Mouse (Mus musculus) bone marrow macrophage, adult 2 months (primary cell): ENCODE results near the gene Prkce. TPM values are rescaled to one million over a fixed set of nuclear protein-coding genes. Genes with fewer than 3 reads are reported as not detected.

Experiments
- H3K27ac ChIP-seq: 2 replicates; pipeline ENCODE4 v1.5.1; 2012; ENCODE audit warnings: low read depth, low read length; ENCODE audit not compliant: insufficient read depth
- H3K4me1 ChIP-seq: 2 replicates; pipeline ENCODE4 v1.6.1; 2012; ENCODE audit warnings: low read length; ENCODE audit not compliant: control insufficient read depth, insufficient read depth
- H3K4me3 ChIP-seq: 2 replicates; pipeline ENCODE4 v1.5.1; 2012; ENCODE audit warnings: mild to moderate bottlenecking, low read length, moderate library complexity; ENCODE audit not compliant: insufficient read depth
- CTCF ChIP-seq: IDR thresholded peaks from 2 replicates; pipeline ENCODE4 v1.5.1; 2012; ENCODE audit warnings: low read depth, mild to moderate bottlenecking, low read length, moderate library complexity
- POLR2A ChIP-seq: IDR thresholded peaks from 2 replicates; pipeline ENCODE4 v1.6.1; 2012; ENCODE audit warnings: mild to moderate bottlenecking, low read depth, low read length, borderline replicate concordance
- polyA plus RNA-seq: library from polyadenylated mRNA; stranded (reverse); fragments of >200 nt; gene quantifications from 2 replicates; pipeline ENCODE4 v1.2.4, GENCODE M21; 2012; ENCODE audit not compliant: missing spikeins, insufficient read depth, insufficient read length

The Prkce gene
- polyA plus RNA-seq, 1 experiment, result 1.8 TPM

- TF ChIP-seq POLR2A (no peak), CTCF (no peak)
- Histone ChIP-seq H3K4me1 (peaks cover 6% of the 10 kb centered on the region; the same call in 1 of the 2 replicates), H3K4me3 (no peak overlapping the region), H3K27ac (no peak overlapping the region)
These were observed 17.9 kb upstream of the Prkce start for GRCm38 (mm10) chr17:86149726-86150125.

- TF ChIP-seq CTCF, result no peak
- no peak for TF ChIP-seq POLR2A
These were observed 16.7 kb upstream of the Prkce start for GRCm38 (mm10) chr17:86150867-86151348.

GRCm38 (mm10) chr17:86156999-86157398, 10.6 kb upstream of the Prkce start:
- TF ChIP-seq POLR2A (no peak), CTCF (no peak)
- Histone ChIP-seq H3K27ac (no peak overlapping the region), H3K4me1 (no peaks in the 10 kb centered on the region), H3K4me3 (no peak overlapping the region)

More at GRCm38 (mm10) chr17:86150867-86151348, 16.7 kb upstream of the Prkce start:
- Histone ChIP-seq H3K4me3 (no peak overlapping the region), H3K4me1 (0 out of 2 replicates have a peak, but pooled peaks cover under 1% of the 10 kb centered on the region), H3K27ac (no peak overlapping the region)

GRCm38 (mm10) chr17:86162672-86163071, 4.9 kb upstream of the Prkce start:
- no peak for TF ChIP-seq POLR2A
- no peak for TF ChIP-seq CTCF
- H3K4me3 ChIP-seq, result no peak overlapping the region
- no peak overlapping the region for H3K27ac ChIP-seq
- peaks cover 6% of the 10 kb centered on the region; the same call in 1 of the 2 replicates for H3K4me1 ChIP-seq

GRCm38 (mm10) chr17:86164416-86164815, 3.2 kb upstream of the Prkce start:
- TF ChIP-seq CTCF, result no peak
- TF ChIP-seq POLR2A, result no peak
- Histone ChIP-seq H3K4me3 (no peak overlapping the region), H3K4me1 (peaks cover 6% of the 10 kb centered on the region; the same call in 1 of the 2 replicates), H3K27ac (no peak overlapping the region)

GRCm38 (mm10) chr17:86166051-86166566, 1.5 kb upstream of the Prkce start:
- Histone ChIP-seq H3K4me3 (peak overlapping the region; percentile 83), H3K4me1 (peaks cover 11% of the 10 kb centered on the region; the same call in 1 of the 2 replicates), H3K27ac (no peak overlapping the region)
- TF ChIP-seq POLR2A (no peak), CTCF (no peak)

GRCm38 (mm10) chr17:86166567-86167319, 842 bp upstream of the Prkce start:
- peak overlapping the region; percentile 46 for H3K27ac ChIP-seq
- H3K4me1 ChIP-seq, result peaks cover 11% of the 10 kb centered on the region; the same call in 1 of the 2 replicates
- TF ChIP-seq POLR2A, result no peak
- no peak for TF ChIP-seq CTCF
- H3K4me3 ChIP-seq, result peak overlapping the region; percentile 83

- Histone ChIP-seq H3K27ac (no peak overlapping the region), H3K4me3 (peak overlapping the region; percentile 83), H3K4me1 (peaks cover 11% of the 10 kb centered on the region; the same call in 1 of the 2 replicates)
- TF ChIP-seq POLR2A (no peak), CTCF (no peak)
These were observed 821 bp downstream of the Prkce start for GRCm38 (mm10) chr17:86168231-86168981.

- no peak overlapping the region for H3K27ac ChIP-seq
- H3K4me3 ChIP-seq, result no peak overlapping the region
- peaks cover 11% of the 10 kb centered on the region; the same call in 1 of the 2 replicates for H3K4me1 ChIP-seq
- no peak for TF ChIP-seq POLR2A
- TF ChIP-seq CTCF, result no peak
These were observed 1.5 kb downstream of the Prkce start for GRCm38 (mm10) chr17:86169092-86169491.
